Mouse (Mus musculus): ENCODE measurements at regions not wholly inside any gene's neighbourhood (a gene's known extent, or its start where the extent isn't known, plus 50 kb on each side); places are given as distances from the start of the nearest gene placed in this dataset.
A peak's percentile ranks its signal among the peaks of the same experiment; 100 is the strongest.

DNA sequence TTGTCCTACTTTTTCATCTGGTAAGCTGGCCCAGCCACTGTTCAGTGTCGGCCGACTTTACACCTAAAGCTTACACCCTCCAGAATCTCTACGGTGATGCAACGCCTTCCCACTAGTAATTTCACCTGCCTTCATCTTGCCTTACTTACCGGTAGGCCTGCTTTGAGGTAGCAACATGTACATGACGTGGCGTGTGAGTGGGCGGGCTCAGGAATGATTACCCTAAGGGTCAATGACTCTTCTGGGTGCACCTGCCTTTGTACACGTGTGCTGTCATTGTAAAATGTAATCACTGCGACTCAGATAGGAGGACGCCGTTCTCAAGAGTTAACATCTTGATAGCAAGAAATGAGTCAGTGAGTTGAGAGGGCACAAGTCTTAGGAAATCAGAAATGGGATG, 102.0 kb downstream of the Arl4a start:
- no peak for TF ChIP-seq CTCF (IDR thresholded peaks at IDR 0.05; ENCODE audit: low read depth)
- Histone ChIP-seq H3K9me3 (ENCODE audit: low read depth, low read length) (no peaks in the 10 kb centered on the region), H3K27ac (ENCODE audit: low read depth) (no peak overlapping the region), H3K9ac (no peak overlapping the region), H3K36me3 (ENCODE audit: insufficient read depth) (no peaks in the 10 kb centered on the region), H3K4me3 (ENCODE audit: low read depth, low read length) (no peak overlapping the region), H3K27me3 (ENCODE audit: insufficient read depth, low read length) (no peaks in the 10 kb centered on the region), H3K4me2 (no peak overlapping the region), H3K4me1 (ENCODE audit: insufficient read depth) (no peaks in the 10 kb centered on the region)
- WGBS: 67% methylated on average over 12 of the region's 12 CpGs
- ATAC-seq (ENCODE audit: insufficient read depth) (no peak), DNase-seq (no peak)

DNA sequence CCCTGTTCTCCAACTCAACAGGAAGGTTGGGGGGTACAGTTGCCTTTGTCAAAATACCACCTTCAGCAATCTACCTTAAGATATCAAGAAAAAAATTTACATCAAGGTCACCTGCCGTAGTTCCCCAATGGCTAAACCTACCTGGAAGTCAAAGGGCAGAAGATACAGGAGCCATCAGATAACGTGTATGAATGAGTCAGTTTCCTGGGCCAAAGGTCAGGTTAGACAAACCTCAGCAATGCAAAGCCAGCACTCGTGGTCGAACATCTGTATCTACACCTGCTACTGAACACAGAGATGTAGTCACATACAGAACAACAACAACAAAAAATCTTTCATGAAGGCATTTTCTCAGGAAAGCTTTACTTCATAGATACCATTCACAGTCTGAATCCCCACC, 102.9 kb downstream of the Arl4a start:
- no peaks in the 10 kb centered on the region for H3K36me3 ChIP-seq (ENCODE audit: insufficient read depth)
- 57% methylated on average over 4 of the region's 4 CpGs for WGBS

DNA sequence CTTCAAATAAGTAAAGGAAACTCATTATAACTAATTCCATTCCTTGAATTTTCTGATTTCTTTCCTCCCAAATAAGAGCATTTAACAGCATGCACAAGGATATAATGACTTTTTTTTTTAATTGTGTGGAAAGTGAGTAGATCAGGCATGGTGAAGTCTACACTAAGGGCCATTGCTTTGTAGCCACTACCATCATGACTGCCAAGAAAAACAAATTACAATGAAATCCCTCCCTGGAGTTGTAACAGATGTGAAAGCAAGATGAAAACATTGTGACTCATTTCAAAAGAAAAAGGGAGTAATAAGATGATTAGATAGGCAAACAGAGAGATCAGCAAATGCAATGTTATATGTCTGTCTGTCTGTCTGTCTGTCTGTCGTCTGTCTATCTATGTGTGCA, 106.6 kb downstream of the Arl4a start:
- H3K4me3 ChIP-seq (ENCODE audit: low read depth, low read length): no peak overlapping the region
- no peak overlapping the region for H3K9ac ChIP-seq
- no peak overlapping the region for H3K4me2 ChIP-seq
- no peaks in the 10 kb centered on the region for H3K27me3 ChIP-seq (ENCODE audit: insufficient read depth, low read length)
- WGBS: 69% methylated on average over 1 of the region's 1 CpGs
- no peak for ATAC-seq (ENCODE audit: insufficient read depth)
- H3K9me3 ChIP-seq (ENCODE audit: low read depth, low read length): no peaks in the 10 kb centered on the region
- no peak for DNase-seq
- H3K4me1 ChIP-seq (ENCODE audit: insufficient read depth): no peaks in the 10 kb centered on the region
- no peak for TF ChIP-seq CTCF (IDR thresholded peaks at IDR 0.05; ENCODE audit: low read depth)
- no peak overlapping the region for H3K27ac ChIP-seq (ENCODE audit: low read depth)
- H3K36me3 ChIP-seq (ENCODE audit: insufficient read depth): no peaks in the 10 kb centered on the region

More for the DNA sequence above, 102.9 kb downstream of the Arl4a start:
- H3K9ac ChIP-seq: no peak overlapping the region
- no peak for TF ChIP-seq CTCF (IDR thresholded peaks at IDR 0.05; ENCODE audit: low read depth)
- no peak for ATAC-seq (ENCODE audit: insufficient read depth)
- no peaks in the 10 kb centered on the region for H3K9me3 ChIP-seq (ENCODE audit: low read depth, low read length)
- no peak overlapping the region for H3K27ac ChIP-seq (ENCODE audit: low read depth)
- no peak overlapping the region for H3K4me3 ChIP-seq (ENCODE audit: low read depth, low read length)
- no peak overlapping the region for H3K4me2 ChIP-seq
- no peaks in the 10 kb centered on the region for H3K4me1 ChIP-seq (ENCODE audit: insufficient read depth)
- no peak for DNase-seq
- H3K27me3 ChIP-seq (ENCODE audit: insufficient read depth, low read length): no peaks in the 10 kb centered on the region

DNA sequence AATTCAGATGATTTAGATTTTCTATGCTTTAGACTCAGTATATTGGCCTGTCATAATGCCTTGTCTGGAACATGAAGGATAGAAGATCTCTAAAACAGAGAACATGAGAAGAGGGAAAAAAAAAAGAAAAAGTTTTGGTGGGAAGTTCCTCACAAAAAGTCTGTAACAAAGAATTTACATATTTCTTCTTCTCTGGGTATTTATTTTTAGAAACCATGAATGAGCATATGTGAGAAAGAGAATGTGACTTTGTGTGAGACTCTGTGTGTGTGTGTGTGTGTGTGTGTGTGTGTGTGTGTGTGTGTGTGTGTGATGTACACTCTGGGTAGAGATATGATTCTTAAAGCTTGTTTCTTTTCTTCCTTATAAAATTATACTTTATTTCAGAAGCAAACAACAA, 109.9 kb downstream of the Arl4a start:
- DNase-seq (no peak), ATAC-seq (ENCODE audit: insufficient read depth) (no peak)
- Histone ChIP-seq H3K4me1 (ENCODE audit: insufficient read depth) (no peaks in the 10 kb centered on the region), H3K36me3 (ENCODE audit: insufficient read depth) (no peaks in the 10 kb centered on the region), H3K27me3 (ENCODE audit: insufficient read depth, low read length) (no peaks in the 10 kb centered on the region), H3K9me3 (ENCODE audit: low read depth, low read length) (no peaks in the 10 kb centered on the region), H3K4me2 (no peak overlapping the region), H3K27ac (ENCODE audit: low read depth) (no peak overlapping the region), H3K4me3 (ENCODE audit: low read depth, low read length) (no peak overlapping the region), H3K9ac (no peak overlapping the region)
- TF ChIP-seq CTCF (IDR thresholded peaks at IDR 0.05; ENCODE audit: low read depth): no peak

DNA sequence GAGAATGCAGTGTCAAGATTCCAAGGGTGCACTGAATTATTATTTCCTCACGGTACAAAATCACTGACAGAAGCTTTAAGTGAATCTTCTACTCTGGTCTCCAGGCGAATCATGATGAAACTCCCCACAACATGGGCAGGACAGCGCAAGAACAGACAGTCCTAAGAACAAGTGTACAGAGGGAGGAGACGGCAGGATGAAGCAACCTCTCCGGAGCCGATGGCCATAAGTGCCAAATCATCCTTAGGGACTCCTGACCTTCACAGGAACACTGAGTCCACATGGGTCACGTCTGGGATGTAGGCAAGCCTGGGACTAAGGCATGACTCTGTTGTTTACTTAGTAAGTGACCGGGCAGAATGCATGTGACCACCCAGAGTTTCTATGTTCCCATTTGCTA, 110.8 kb downstream of the Arl4a start:
- no peaks in the 10 kb centered on the region for H3K36me3 ChIP-seq (ENCODE audit: insufficient read depth)
- H3K27ac ChIP-seq (ENCODE audit: low read depth): no peak overlapping the region
- no peak for ATAC-seq (ENCODE audit: insufficient read depth)
- H3K9me3 ChIP-seq (ENCODE audit: low read depth, low read length): no peaks in the 10 kb centered on the region
- no peaks in the 10 kb centered on the region for H3K4me1 ChIP-seq (ENCODE audit: insufficient read depth)
- no peak overlapping the region for H3K4me2 ChIP-seq
- TF ChIP-seq CTCF (IDR thresholded peaks at IDR 0.05; ENCODE audit: low read depth): no peak
- H3K27me3 ChIP-seq (ENCODE audit: insufficient read depth, low read length): no peaks in the 10 kb centered on the region
- WGBS: 77% methylated on average over 8 of the region's 8 CpGs
- no peak for DNase-seq
- H3K9ac ChIP-seq: no peak overlapping the region
- H3K4me3 ChIP-seq (ENCODE audit: low read depth, low read length): no peak overlapping the region

DNA sequence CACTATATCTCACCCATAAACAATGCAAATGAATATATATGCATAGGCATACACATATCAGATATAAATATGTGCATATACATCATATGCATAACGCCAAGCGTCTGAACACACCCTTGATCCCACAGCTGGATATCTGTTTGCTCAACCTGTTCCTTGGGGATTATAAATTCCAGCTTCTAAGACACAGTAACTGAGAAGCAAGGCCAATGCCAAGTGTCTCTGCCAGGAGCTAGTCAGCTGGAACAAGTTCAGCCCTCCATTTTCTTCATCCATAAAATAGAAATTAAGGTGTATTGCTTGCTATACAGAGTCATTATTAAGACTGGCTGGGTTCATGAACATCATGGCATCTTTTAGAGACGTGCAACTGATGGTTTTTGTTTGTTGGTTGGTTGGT, 116.3 kb downstream of the Arl4a start:
- no peak overlapping the region for H3K27ac ChIP-seq (ENCODE audit: low read depth)
- DNase-seq: no peak
- WGBS: 68% methylated on average over 3 of the region's 3 CpGs
- H3K4me1 ChIP-seq (ENCODE audit: insufficient read depth): no peaks in the 10 kb centered on the region
- TF ChIP-seq CTCF (IDR thresholded peaks at IDR 0.05; ENCODE audit: low read depth): no peak
- H3K4me3 ChIP-seq (ENCODE audit: low read depth, low read length): no peak overlapping the region
- H3K9ac ChIP-seq: no peak overlapping the region
- H3K36me3 ChIP-seq (ENCODE audit: insufficient read depth): no peaks in the 10 kb centered on the region
- no peak overlapping the region for H3K4me2 ChIP-seq
- ATAC-seq (ENCODE audit: insufficient read depth): no peak
- no peaks in the 10 kb centered on the region for H3K27me3 ChIP-seq (ENCODE audit: insufficient read depth, low read length)
- H3K9me3 ChIP-seq (ENCODE audit: low read depth, low read length): no peaks in the 10 kb centered on the region

DNA sequence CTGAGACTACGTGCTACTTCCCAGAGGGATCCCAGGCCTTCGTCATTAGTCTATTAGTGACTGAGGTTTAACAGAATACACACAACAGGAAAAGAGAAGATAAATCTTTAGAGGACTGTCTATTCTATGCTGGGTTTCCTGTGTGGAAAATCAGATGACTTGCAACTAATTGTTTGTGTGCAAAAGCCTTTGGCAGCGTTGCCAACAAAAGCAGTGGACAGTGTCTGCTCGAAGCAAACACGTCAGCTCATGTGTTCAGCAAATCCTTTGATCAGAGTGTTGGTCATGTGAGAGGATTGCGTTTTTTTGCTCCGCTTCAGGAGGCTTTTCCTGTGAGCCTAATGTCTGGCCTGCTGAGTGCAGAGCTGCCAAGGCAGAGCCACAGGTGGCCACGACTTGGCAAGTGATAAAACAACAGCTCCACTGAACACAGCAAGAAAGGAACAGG, 117.3 kb downstream of the Arl4a start:
- no peak overlapping the region for H3K4me3 ChIP-seq (ENCODE audit: low read depth, low read length)
- ATAC-seq (ENCODE audit: insufficient read depth): peak; percentile 88
- no peaks in the 10 kb centered on the region for H3K9me3 ChIP-seq (ENCODE audit: low read depth, low read length)
- no peak for TF ChIP-seq CTCF (IDR thresholded peaks at IDR 0.05; ENCODE audit: low read depth)
- H3K27ac ChIP-seq (ENCODE audit: low read depth): no peak overlapping the region
- H3K27me3 ChIP-seq (ENCODE audit: insufficient read depth, low read length): no peaks in the 10 kb centered on the region
- no peak overlapping the region for H3K9ac ChIP-seq
- 9% methylated on average over 8 of the region's 8 CpGs for whole genome bisulfite sequencing
- H3K36me3 ChIP-seq (ENCODE audit: insufficient read depth): no peaks in the 10 kb centered on the region
- no peaks in the 10 kb centered on the region for H3K4me1 ChIP-seq (ENCODE audit: insufficient read depth)
- peak; percentile 74 for DNase-seq
- no peak overlapping the region for H3K4me2 ChIP-seq

DNA sequence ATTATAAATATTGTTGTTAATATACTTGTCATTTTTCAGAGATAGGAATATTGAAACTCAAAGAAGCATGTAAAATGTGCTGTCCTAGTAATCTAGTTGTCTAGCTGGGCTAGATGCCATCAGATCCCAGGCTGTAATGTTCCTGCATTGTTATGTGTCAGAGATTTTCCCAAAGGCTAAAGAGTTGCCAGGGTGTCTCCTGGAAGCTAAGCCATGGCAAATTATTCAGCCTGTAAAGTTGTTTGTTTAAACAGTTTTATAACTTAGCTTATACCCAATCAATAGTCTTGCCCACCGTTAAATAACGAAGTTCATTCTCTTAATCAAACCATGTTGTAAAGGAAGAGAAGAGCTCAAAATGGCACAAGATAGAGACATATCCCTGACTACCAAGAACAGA, 117.9 kb downstream of the Arl4a start:
- no peak overlapping the region for H3K4me3 ChIP-seq (ENCODE audit: low read depth, low read length)
- TF ChIP-seq CTCF (IDR thresholded peaks at IDR 0.05; ENCODE audit: low read depth): no peak
- 86% methylated on average over 2 of the region's 2 CpGs for WGBS

More for the DNA sequence above, 117.9 kb downstream of the Arl4a start:
- H3K9me3 ChIP-seq (ENCODE audit: low read depth, low read length): no peaks in the 10 kb centered on the region
- H3K36me3 ChIP-seq (ENCODE audit: insufficient read depth): no peaks in the 10 kb centered on the region
- DNase-seq (no peak), ATAC-seq (ENCODE audit: insufficient read depth) (no peak)
- H3K27ac ChIP-seq (ENCODE audit: low read depth): no peak overlapping the region
- no peaks in the 10 kb centered on the region for H3K4me1 ChIP-seq (ENCODE audit: insufficient read depth)
- no peaks in the 10 kb centered on the region for H3K27me3 ChIP-seq (ENCODE audit: insufficient read depth, low read length)
- no peak overlapping the region for H3K4me2 ChIP-seq
- no peak overlapping the region for H3K9ac ChIP-seq
